Mouse (Mus musculus) lung, embryonic 16.5 days (tissue): ENCODE data around the gene Lhx4. TPM values are rescaled to one million over a fixed set of nuclear protein-coding genes. Genes with fewer than 3 reads are reported as not detected.
A peak's percentile ranks its signal among the peaks of the same experiment; 100 is the strongest.

ENCODE experiments used
- ATAC-seq: fragments of 200-750 bp; cut with Nextera tagmentation; 2 replicates; pipeline ENCODE4 v1.8.0; 2017; ENCODE audit warnings: low read depth, mild to moderate bottlenecking, moderate library complexity
- H3K27ac ChIP-seq: fragments of 300-500 bp; sonication (generic); 2 replicates; pipeline ENCODE4 v1.5.1; 2014; ENCODE audit warnings: mild to moderate bottlenecking, control low read depth, low read length
- H3K27me3 ChIP-seq: fragments of 300-500 bp; sonication (generic); 2 replicates; pipeline ENCODE4 v1.6.1; 2014; ENCODE audit warnings: low read depth, low read length, mixed read lengths; ENCODE audit not compliant: control insufficient read depth, insufficient read depth
- H3K36me3 ChIP-seq: fragments of 300-500 bp; sonication (generic); 2 replicates; pipeline ENCODE4 v1.6.1; 2014; ENCODE audit warnings: low read length; ENCODE audit not compliant: control insufficient read depth, insufficient read depth
- H3K4me1 ChIP-seq: fragments of 300-500 bp; sonication (generic); replicated peaks from 2 replicates; pipeline ENCODE4 v1.6.1; 2014; ENCODE audit warnings: low read length, mixed read lengths; ENCODE audit not compliant: control insufficient read depth, insufficient read depth
- H3K4me2 ChIP-seq: fragments of 300-500 bp; sonication (generic); 2 replicates; pipeline ENCODE4 v1.6.1; 2014; ENCODE audit warnings: low read depth, low read length, control low read depth
- H3K4me3 ChIP-seq: fragments of 300-500 bp; sonication (generic); 2 replicates; pipeline ENCODE4 v1.5.1; 2014; ENCODE audit warnings: mild to moderate bottlenecking, low read length, control low read depth
- H3K9ac ChIP-seq: fragments of 300-500 bp; sonication (generic); 2 replicates; pipeline ENCODE4 v1.6.1; 2014; ENCODE audit warnings: low read length, control low read depth
- H3K9me3 ChIP-seq: fragments of 300-500 bp; sonication (generic); 2 replicates; pipeline ENCODE4 v1.6.1; 2016; ENCODE audit warnings: low read length; ENCODE audit not compliant: control insufficient read depth
- WGBS: fragments of 180-500 bp; shearing (Covaris S2); extraction: QIAGEN DNeasy Blood & Tissue Kit; methylation state at CpG from one replicate; pipeline ENCODE4 v1.1.7; 2014; 5-methylcytosine and 5-hydroxymethylcytosine counted together
- polyA plus RNA-seq: library from polyadenylated mRNA; unstranded; fragments of >200 nt; fragmentation: Nextera tagmentation; extraction: Ambion mirVana; gene quantifications from 2 replicates; pipeline ENCODE4 v1.2.1, GENCODE M21; 2015

Lhx4 gene
- polyA plus RNA-seq, 1 experiment from 2014 or later: not detected

DNA sequence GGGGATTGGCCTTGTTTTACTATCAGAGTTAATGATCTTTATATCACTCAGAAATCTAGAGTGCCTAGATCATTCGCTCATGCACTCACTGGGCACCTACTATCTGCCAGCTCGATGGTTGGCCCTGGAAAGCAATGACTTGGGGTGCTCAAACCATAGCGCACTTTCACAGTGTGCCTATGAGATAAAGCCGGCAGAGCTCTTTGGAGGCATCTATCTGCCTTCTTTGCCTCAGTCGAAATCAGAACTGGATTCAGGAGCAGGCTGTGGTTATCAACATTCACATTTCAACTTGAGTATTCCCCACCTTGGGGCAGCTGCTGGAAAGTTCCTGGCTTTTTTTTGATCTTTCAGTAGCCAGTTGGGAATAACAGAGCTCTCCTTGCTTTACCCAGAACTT is 3.6 kb downstream of the Lhx4 start:
- no peak for ATAC-seq
- no peak overlapping the region for H3K4me3 ChIP-seq
- H3K4me2 ChIP-seq: no peak overlapping the region
- no peaks in the 10 kb centered on the region for H3K9me3 ChIP-seq
- H3K36me3 ChIP-seq: no peaks in the 10 kb centered on the region
- peaks cover 1% of the 10 kb centered on the region for H3K4me1 ChIP-seq
- WGBS: 65% methylated on average over 5 of the region's 5 CpGs
- H3K9ac ChIP-seq: no peak overlapping the region
- H3K27me3 ChIP-seq: peaks cover 53% of the 10 kb centered on the region
- no peak overlapping the region for H3K27ac ChIP-seq

DNA sequence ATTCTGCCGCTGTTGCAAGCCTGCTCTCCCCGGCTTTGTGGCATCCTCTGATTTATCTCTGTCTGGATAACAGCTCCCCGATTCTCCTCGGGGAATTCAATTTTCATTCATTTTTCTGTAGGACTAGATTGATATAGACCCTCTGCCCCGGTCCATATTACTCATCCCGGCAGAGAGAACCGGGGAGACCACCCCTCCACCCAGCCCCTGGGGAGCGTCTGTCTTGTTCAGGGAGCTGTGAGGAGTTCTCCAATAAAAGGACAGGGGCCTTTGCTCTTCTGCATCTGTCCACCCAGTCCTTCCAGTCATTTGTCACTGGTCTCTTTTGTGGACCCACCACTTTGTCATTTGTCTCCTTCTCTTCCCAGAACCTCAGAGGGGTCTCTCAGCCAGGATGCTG is 4.5 kb downstream of the Lhx4 start:
- H3K9ac ChIP-seq: no peak overlapping the region
- H3K9me3 ChIP-seq: no peaks in the 10 kb centered on the region
- peaks cover 62% of the 10 kb centered on the region for H3K27me3 ChIP-seq
- H3K36me3 ChIP-seq: no peaks in the 10 kb centered on the region
- H3K4me1 ChIP-seq: peaks cover 10% of the 10 kb centered on the region
- H3K4me2 ChIP-seq: no peak overlapping the region
- WGBS: 15% methylated on average over 8 of the region's 8 CpGs
- no peak overlapping the region for H3K4me3 ChIP-seq
- ATAC-seq: no peak
- no peak overlapping the region for H3K27ac ChIP-seq

DNA sequence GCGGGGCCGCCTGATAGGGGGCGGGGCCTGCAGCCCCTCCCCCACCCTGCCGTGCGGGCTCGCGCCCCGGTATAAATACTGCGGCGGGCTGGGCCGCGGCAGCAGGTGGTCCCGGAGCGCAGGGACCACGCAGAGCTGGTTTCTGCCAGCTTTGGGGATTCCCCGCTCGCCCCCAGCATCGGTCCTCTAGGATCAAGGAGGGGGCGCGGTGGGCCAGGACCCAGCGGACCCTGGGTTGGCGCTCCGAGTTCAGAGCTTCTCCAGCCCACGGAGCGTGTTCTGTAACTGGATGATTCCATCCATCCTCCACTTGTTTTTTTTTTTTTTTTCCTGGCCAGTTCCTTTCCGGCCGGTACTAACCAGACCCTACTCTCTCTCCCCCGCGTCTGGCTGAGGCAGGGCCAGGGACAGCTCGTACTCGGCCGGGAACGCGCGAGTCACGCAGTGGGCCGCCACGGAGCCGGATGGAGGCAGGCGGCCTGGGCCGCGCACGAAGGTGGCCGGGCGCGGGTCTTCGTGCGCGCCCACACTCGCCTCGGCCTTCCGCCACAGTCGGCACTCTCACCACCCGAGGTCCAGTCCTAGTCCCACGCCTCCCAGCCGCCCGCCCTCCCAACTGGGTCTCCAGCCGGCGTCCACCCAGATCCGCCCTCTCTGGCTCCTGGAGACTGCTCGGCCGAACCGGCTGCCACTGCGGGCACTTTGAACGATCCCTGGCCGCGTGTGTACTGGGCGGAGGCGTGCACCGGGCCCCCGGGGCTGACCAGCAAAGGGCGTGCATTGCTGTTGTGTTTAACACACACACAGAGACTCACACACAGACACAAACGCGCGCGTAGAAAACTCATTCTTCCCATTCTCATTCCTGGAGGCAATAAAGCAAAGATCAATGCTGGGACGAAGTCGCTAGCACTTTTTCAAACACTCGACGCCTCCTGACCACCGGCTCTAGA is 8.8 kb downstream of the Lhx4 start:
- ATAC-seq: peak; percentile 71
- Histone ChIP-seq H3K36me3 (no peaks in the 10 kb centered on the region), H3K9me3 (no peaks in the 10 kb centered on the region), H3K27me3 (peaks cover 85% of the 10 kb centered on the region), H3K4me2 (peak overlapping the region; percentile 98), H3K9ac (peak overlapping the region; percentile 40; the same call in 1 of the 2 replicates), H3K4me1 (peaks cover 24% of the 10 kb centered on the region), H3K4me3 (peak overlapping the region; percentile 57), H3K27ac (no peak overlapping the region)
- under 1% methylated on average over 72 of the region's 81 CpGs for WGBS

DNA sequence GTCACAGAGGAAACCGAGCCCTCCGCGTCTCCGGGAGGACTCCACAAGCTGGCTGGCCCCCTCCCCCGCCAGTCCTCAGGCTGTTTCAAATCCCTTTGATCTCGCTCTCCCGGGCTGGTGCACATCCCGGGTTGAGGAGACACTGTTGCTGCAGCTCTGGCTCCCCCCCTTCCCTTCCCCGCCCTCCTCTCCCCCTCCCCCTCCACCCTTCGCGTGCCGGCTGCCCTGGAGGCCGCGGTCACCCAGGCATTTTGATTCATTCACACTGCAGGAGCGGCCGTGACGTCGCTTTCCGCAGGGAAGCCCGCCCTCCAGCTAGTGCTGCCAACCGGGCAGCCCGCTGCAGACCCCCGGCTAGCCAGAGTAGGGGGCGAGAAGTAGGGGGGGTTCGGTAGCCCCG is 9.5 kb downstream of the Lhx4 start:
- Histone ChIP-seq H3K27ac (no peak overlapping the region), H3K9ac (peak overlapping the region; percentile 40; the same call in 1 of the 2 replicates), H3K4me3 (peak overlapping the region; percentile 57), H3K9me3 (no peaks in the 10 kb centered on the region), H3K27me3 (peaks cover 87% of the 10 kb centered on the region), H3K4me1 (peaks cover 24% of the 10 kb centered on the region), H3K36me3 (no peaks in the 10 kb centered on the region), H3K4me2 (peak overlapping the region; percentile 98)
- under 1% methylated on average over 26 of the region's 26 CpGs for WGBS
- peak; percentile 46 for ATAC-seq

DNA sequence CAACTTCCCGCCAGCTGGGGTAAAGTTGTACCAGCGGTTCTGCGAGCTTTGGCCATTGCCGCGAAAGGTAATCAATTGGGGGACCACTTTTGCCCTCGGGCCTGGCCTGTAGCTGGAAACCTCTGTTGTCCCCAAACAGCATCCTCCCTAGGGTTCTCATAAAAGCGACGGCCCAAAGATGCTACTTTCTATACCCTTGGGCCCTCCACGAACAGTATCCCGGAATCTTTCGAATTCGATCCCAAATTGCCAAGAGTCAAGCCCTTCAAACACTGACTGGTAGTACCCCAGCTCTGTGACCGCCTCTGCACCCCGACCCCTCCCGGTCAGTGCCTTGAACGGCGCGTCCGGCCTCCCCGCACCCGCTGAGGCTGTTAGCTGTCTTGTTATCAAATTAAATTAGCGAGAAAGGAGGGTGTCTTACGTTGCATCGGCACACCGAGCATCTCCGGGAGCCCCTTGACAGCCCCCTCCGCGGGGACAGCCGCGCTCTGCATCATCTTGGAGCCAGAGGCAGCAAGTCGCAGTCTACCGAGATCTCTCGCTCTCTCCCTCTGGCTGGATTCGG is 10.0 kb downstream of the Lhx4 start:
- Histone ChIP-seq H3K27me3 (peaks cover 86% of the 10 kb centered on the region), H3K4me2 (peak overlapping the region; percentile 98), H3K36me3 (no peaks in the 10 kb centered on the region), H3K9me3 (no peaks in the 10 kb centered on the region), H3K4me1 (peaks cover 24% of the 10 kb centered on the region), H3K27ac (no peak overlapping the region), H3K4me3 (peak overlapping the region; percentile 57), H3K9ac (no peak overlapping the region)
- ATAC-seq: peak; percentile 12; the same call in 1 of the 2 replicates
- WGBS: under 1% methylated on average over 34 of the region's 34 CpGs

DNA sequence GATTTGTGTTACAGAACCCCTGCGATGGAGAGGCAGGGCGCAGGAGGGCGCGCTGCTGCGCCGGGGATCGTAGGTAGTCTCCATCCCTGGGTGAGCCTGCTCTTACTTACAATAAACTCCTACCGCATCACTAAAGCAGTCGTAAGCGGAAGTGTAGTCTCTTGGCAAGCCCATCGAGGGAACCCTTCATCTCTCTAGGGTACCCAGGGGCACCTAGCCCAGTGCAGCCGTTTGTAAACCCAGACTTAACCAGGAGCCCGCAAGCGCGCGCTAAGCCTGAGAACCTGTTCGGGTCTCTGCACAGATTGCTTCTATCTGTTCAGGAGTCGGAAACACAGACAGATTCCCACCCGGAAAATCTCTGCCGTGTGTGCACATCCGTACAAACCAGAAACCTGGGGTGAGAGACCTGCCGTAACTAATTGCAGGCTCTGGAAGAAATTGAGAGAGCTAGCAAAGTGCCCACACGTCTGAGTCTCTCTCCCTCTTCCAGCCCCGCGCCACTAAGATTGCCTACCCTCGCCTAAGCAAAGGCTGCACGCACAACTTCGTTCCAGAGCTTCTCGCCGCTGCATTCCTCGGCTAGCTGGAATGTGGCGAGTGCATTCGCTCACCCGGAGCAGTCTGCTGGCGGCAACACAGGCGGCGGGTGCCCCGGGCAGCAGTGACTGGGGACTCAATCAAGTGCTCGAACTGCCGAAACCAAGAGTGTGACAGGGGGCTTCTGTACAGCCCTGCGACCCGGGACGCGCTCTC is 10.7 kb downstream of the Lhx4 start:
- Histone ChIP-seq H3K4me1 (peaks cover 24% of the 10 kb centered on the region), H3K36me3 (no peaks in the 10 kb centered on the region), H3K4me3 (peak overlapping the region; percentile 57), H3K27me3 (peaks cover 86% of the 10 kb centered on the region), H3K9me3 (no peaks in the 10 kb centered on the region), H3K9ac (no peak overlapping the region), H3K27ac (no peak overlapping the region), H3K4me2 (peak overlapping the region; percentile 98)
- ATAC-seq: peak; percentile 50; the same call in 1 of the 2 replicates
- WGBS: under 1% methylated on average over 44 of the region's 44 CpGs

DNA sequence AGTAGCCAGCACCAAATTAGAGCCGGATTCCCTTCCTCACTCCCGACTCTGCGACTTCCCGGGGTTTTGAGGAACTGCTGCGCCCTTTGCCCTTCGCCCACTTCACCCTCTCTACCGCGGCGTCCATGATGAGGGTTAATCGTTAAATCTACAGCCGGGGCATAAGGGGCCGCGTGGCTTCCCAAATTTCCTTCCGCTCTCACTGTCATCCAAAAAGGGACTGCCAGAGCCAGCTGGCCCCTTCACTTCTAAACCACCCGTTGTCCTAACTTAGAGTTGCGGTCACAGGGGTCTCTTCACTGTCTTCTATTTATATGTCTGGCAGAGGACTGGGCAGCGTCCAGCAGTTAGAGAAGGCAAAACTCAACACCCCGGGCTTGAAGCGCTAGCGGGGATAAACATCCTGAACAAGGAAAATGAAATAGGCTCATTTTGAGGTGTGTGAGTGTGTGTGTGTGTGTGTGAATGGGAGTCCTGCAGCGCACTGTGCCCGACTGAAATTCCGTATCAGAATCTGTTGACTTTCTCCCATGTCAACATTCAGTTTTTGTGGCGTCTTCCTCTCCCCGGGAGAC is 13.6 kb downstream of the Lhx4 start:
- no peak overlapping the region for H3K9ac ChIP-seq
- ATAC-seq: no peak
- peaks cover 23% of the 10 kb centered on the region for H3K4me1 ChIP-seq
- no peaks in the 10 kb centered on the region for H3K9me3 ChIP-seq
- H3K4me3 ChIP-seq: no peak overlapping the region
- no peaks in the 10 kb centered on the region for H3K36me3 ChIP-seq
- H3K27ac ChIP-seq: no peak overlapping the region
- under 1% methylated on average over 25 of the region's 25 CpGs for WGBS
- H3K4me2 ChIP-seq: no peak overlapping the region
- H3K27me3 ChIP-seq: peaks cover 89% of the 10 kb centered on the region

DNA sequence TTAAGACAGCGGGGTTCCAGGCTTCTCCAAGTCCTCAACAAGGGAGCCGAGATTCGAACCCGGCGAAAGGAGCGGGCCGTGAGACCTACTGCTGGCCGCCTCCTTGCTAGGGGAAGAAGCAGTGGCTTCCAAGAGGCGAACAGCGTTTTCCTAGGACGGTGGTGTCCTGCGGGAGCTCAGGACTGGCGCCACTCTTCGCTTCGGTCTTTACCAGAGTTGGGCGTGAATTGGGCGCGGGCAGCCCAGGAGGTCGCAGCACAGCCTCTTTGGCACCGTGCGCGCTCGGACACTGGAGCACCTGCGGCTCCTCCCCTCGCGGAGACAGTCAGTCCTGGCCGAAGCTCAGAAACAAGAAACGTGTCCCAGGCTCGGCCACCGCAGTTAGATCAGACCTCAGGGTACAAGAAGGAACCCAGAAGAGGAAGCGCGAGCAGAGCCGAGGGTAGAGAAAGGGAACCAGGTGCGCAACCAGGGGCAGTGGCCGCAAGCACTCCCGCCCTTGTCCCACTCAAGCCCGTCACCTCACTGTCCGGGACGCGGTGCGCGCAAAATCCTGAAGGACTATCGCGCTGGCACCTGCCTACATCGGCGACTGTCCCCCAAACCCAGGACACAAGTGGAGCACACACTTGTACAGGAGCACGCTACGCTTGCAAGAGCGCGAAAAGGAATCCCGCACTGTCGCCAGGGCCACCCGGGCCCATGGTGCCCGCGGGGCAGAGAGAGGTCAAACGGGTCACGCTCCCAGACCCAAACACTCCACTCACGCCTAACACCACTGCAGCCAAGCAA is 14.3 kb downstream of the Lhx4 start:
- peaks cover 88% of the 10 kb centered on the region for H3K27me3 ChIP-seq
- H3K4me2 ChIP-seq: no peak overlapping the region
- H3K4me1 ChIP-seq: peaks cover 16% of the 10 kb centered on the region
- H3K27ac ChIP-seq: no peak overlapping the region
- no peak overlapping the region for H3K9ac ChIP-seq
- no peak for ATAC-seq
- H3K4me3 ChIP-seq: no peak overlapping the region
- under 1% methylated on average over 54 of the region's 58 CpGs for WGBS
- no peaks in the 10 kb centered on the region for H3K9me3 ChIP-seq
- no peaks in the 10 kb centered on the region for H3K36me3 ChIP-seq
